Mouse (Mus musculus): Measurements from ENCODE around the gene Lamb2.

DNA sequence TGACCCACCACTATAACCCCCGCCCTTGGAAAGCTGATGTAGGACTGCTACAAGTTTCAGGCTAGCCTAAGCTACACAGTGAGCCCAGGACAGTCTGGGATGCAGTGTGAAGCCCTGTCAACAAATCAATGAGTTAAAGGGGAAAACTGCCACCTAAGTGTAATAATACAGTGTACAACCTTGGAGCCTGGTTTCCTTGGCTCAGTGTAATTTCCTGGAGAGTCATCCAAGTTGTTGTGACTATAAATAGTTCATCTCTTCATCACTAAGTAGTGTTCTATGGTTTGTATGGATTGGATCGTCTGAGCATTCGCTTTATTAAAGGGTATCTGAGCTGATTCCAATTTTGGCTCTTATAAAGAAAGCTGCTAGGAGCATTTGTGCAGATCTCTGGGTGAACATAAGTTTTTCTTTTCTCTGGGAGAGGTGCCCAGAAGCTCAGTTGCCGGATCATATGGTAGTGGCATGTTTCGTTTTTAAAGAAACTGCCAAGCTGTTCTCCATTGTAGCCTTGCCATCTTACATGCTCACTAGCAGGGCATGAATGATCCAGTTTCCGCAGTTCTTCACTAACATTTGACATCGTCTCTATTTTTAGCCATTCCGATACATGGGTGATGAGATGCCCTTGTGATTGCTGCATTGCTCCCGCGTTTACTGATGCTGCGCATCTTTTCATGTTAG, 38.2 kb upstream of the Lamb2 start:
- TF ChIP-seq CTCF (IDR thresholded peaks at IDR 0.05 in 2 of 3, conservative IDR thresholded peaks at IDR 0.05 in 1 of 3; ENCODE audit: control insufficient read depth in 1 of 3, insufficient read depth in 1 of 3, low read depth in 2 of 3, low read length in 3 of 3, poor library complexity in 1 of 3, severe bottlenecking in 1 of 3) = no peak
- no peak for TF ChIP-seq JUND (IDR thresholded peaks at IDR 0.05; ENCODE audit: low read depth, low read length)
- TF ChIP-seq USF2 (IDR thresholded peaks at IDR 0.05; ENCODE audit: borderline replicate concordance in 1 of 2, insufficient read depth in 1 of 2, low read depth in 1 of 2, low read length in 2 of 2) = no peak
- no peak for TF ChIP-seq GATA1 (IDR thresholded peaks at IDR 0.05; ENCODE audit: low read depth, low read length)
- no peak for TF ChIP-seq CHD2 (IDR thresholded peaks at IDR 0.05; ENCODE audit: low read length)
- TF ChIP-seq ELF1 (IDR thresholded peaks at IDR 0.05; ENCODE audit: low read depth, low read length) = no peak
- no peak for TF ChIP-seq POLR2A (IDR thresholded peaks at IDR 0.05; ENCODE audit: control insufficient read depth in 1 of 2, insufficient read depth in 1 of 2, low read depth in 1 of 2, low read length in 2 of 2, poor library complexity in 1 of 2)
- TF ChIP-seq USF1 (IDR thresholded peaks at IDR 0.05; ENCODE audit: low read depth, low read length) = no peak
- TF ChIP-seq NRF1 (IDR thresholded peaks at IDR 0.05; ENCODE audit: insufficient read depth, low read depth, low read length, poor library complexity, severe bottlenecking) = no peak

Measured in MEL (cell line).